Mouse (Mus musculus) Patski (cell line): ENCODE results near the gene Rapgef2. TPM values are rescaled to one million over a fixed set of nuclear protein-coding genes. Genes with fewer than 3 reads are reported as not detected.
A peak's percentile ranks its signal among the peaks of the same experiment; 100 is the strongest.

Experiments
- ATAC-seq: fragments of 100-300 bp; one replicate; pipeline ENCODE4 v1.8.0; 2021
- CTCF ChIA-PET: fragments of 350-600 bp; sonication (Branson Sonifier 250); formaldehyde crosslinking; loops from one replicate; lab custom pipeline; 2022; ENCODE audit warnings: inconsistent platforms; lab: Charles Lee
- POLR2A ChIA-PET: fragments of 350-600 bp; sonication (Branson Sonifier 250); formaldehyde crosslinking; loops from one replicate; lab custom pipeline; 2022; ENCODE audit warnings: antibody characterized with exemption, inconsistent platforms; lab: Charles Lee
- DNase-seq: peaks from one replicate; pipeline ENCODE4 v3.0.0-alpha.2; 2011; ENCODE audit warnings: low read depth, low spot score
- H3K27me3 ChIP-seq: fragments of 371-371 bp; one replicate; pipeline ENCODE4 v1.5.1; 2021
- CTCF ChIP-seq: fragments of 100-300 bp; IDR thresholded peaks from one replicate; pipeline ENCODE4 v1.5.1; 2021
- in situ Hi-C: fragments of 300-500 bp; cut with MboI; formaldehyde crosslinking; loops from 3 replicates; pipeline ENCODE4 v1.11.1; 2018; ENCODE audit warnings: low pct_unique_long_range_greater_than_20kb, mixed read lengths
- polyA plus RNA-seq: library from polyadenylated mRNA; unstranded; gene quantifications from one replicate; pipeline ENCODE4 v1.2.3, GENCODE M21; 2021

Gene Rapgef2
- polyA plus RNA-seq, 1 experiment from 2014 or later: 19.1 TPM

GRCm38 (mm10) chr3:79161834-79162401 lies 124.4 kb downstream of the Rapgef2 start:
- ATAC-seq (peak; percentile 71), DNase-seq (no peak)
- CTCF ChIA-PET: interaction anchor here (1.3 to 4.5 kb wide), 2 partner anchors 14 to 48 kb away, joined by 3 to 25 read pairs; no protein-coding TSS in a partner anchor
- H3K27me3 ChIP-seq: no peaks in the 10 kb centered on the region
- POLR2A ChIA-PET: interaction anchor here (0.5 to 0.6 kb wide), 3 partner anchors 15 to 23 kb away, joined by 3 to 4 read pairs (median 3); no protein-coding TSS in a partner anchor
- in situ Hi-C loops: no loop called here
- no peak for TF ChIP-seq CTCF

- ChIA-PET POLR2A (interaction anchor here (0.6 kb wide), 1 partner anchor 16 kb away, joined by 4 read pairs; no protein-coding TSS in a partner anchor), CTCF (interaction anchor here (1.3 to 4.5 kb wide), 2 partner anchors 15 to 48 kb away, joined by 3 to 25 read pairs; no protein-coding TSS in a partner anchor)
- no peak for TF ChIP-seq CTCF
- no peaks in the 10 kb centered on the region for H3K27me3 ChIP-seq
- in situ Hi-C loops: no loop called here
- ATAC-seq: peak; percentile 84
- no peak for DNase-seq
These were observed 125.1 kb downstream of the Rapgef2 start for GRCm38 (mm10) chr3:79161093-79161723.

GRCm38 (mm10) chr3:79158254-79158653 lies 128.1 kb downstream of the Rapgef2 start:
- no peak for TF ChIP-seq CTCF
- in situ Hi-C loops: no loop called here
- no peak for DNase-seq

GRCm38 (mm10) chr3:79153039-79153487 lies 133.3 kb downstream of the Rapgef2 start:
- CTCF ChIA-PET: interaction anchor here (1.0 to 3.9 kb wide), 5 partner anchors 8 to 44 kb away, joined by 3 to 14 read pairs (median 3); no protein-coding TSS in a partner anchor

More at GRCm38 (mm10) chr3:79158254-79158653, 128.1 kb downstream of the Rapgef2 start:
- POLR2A ChIA-PET: interaction anchor here (0.6 kb wide), 1 partner anchor 26 kb away, joined by 4 read pairs; no protein-coding TSS in a partner anchor
- no peaks in the 10 kb centered on the region for H3K27me3 ChIP-seq
- no peak for ATAC-seq
- CTCF ChIA-PET: no interaction called here

GRCm38 (mm10) chr3:79145407-79146055 lies 140.8 kb downstream of the Rapgef2 start:
- CTCF ChIA-PET: interaction anchor here (0.7 to 2.1 kb wide), 9 partner anchors 8 to 159 kb away, joined by 3 to 8 read pairs (median 4); no protein-coding TSS in a partner anchor
- no peak for TF ChIP-seq CTCF
- POLR2A ChIA-PET: interaction anchor here (0.6 kb wide), 1 partner anchor 9 kb away, joined by 3 read pairs; no protein-coding TSS in a partner anchor
- no peaks in the 10 kb centered on the region for H3K27me3 ChIP-seq
- DNase-seq (no peak), ATAC-seq (no peak)
- in situ Hi-C loops: no loop called here

More at GRCm38 (mm10) chr3:79153039-79153487, 133.3 kb downstream of the Rapgef2 start:
- in situ Hi-C loops: no loop called here
- POLR2A ChIA-PET: interaction anchor here (1.4 to 1.7 kb wide), 2 partner anchors 12 to 26 kb away, joined by 3 to 5 read pairs; no protein-coding TSS in a partner anchor
- DNase-seq (peak; percentile 79), ATAC-seq (peak; percentile 94)
- H3K27me3 ChIP-seq: no peaks in the 10 kb centered on the region
- TF ChIP-seq CTCF: no peak

- ATAC-seq: peak; percentile 32
- CTCF ChIA-PET: interaction anchor here (1.3 to 2.1 kb wide), 6 partner anchors 9 to 57 kb away, joined by 3 to 8 read pairs (median 5); no protein-coding TSS in a partner anchor
- no peak for DNase-seq
- no peak for TF ChIP-seq CTCF
- no peaks in the 10 kb centered on the region for H3K27me3 ChIP-seq
- POLR2A ChIA-PET: interaction anchor here (0.6 kb wide), 1 partner anchor 10 kb away, joined by 3 read pairs; no protein-coding TSS in a partner anchor
- in situ Hi-C loops: no loop called here
These were observed 141.5 kb downstream of the Rapgef2 start for GRCm38 (mm10) chr3:79144672-79145406.

- H3K27me3 ChIP-seq: no peaks in the 10 kb centered on the region
- ATAC-seq: peak; percentile 51
- in situ Hi-C loops: no loop called here
- ChIA-PET CTCF (interaction anchor here (1.0 to 2.1 kb wide), 4 partner anchors 10 to 53 kb away, joined by 3 to 8 read pairs (median 4); no protein-coding TSS in a partner anchor), POLR2A (no interaction called here)
- no peak for DNase-seq
- TF ChIP-seq CTCF: no peak
These were observed 142.2 kb downstream of the Rapgef2 start for GRCm38 (mm10) chr3:79144085-79144484.

- no peak for TF ChIP-seq CTCF
- DNase-seq: no peak
- ATAC-seq: peak; percentile 6
- CTCF ChIA-PET: interaction anchor here (1.1 to 2.5 kb wide), 6 partner anchors 9 to 63 kb away, joined by 3 to 7 read pairs (median 4); no protein-coding TSS in a partner anchor
- in situ Hi-C loops: no loop called here
- POLR2A ChIA-PET: interaction anchor here (0.6 to 1.0 kb wide), 3 partner anchors 9 to 23 kb away, joined by 3 read pairs; no protein-coding TSS in a partner anchor
- no peaks in the 10 kb centered on the region for H3K27me3 ChIP-seq
These were observed 147.1 kb downstream of the Rapgef2 start for GRCm38 (mm10) chr3:79139245-79139644.

- ChIA-PET CTCF (interaction anchor here (1.6 to 2.5 kb wide), 3 partner anchors 10 to 63 kb away, joined by 3 to 7 read pairs (median 5); no protein-coding TSS in a partner anchor), POLR2A (interaction anchor here (0.6 to 1.0 kb wide), 3 partner anchors 8 to 26 kb away, joined by 3 read pairs; no protein-coding TSS in a partner anchor)
- ATAC-seq (no peak), DNase-seq (no peak)
- H3K27me3 ChIP-seq: no peaks in the 10 kb centered on the region
- TF ChIP-seq CTCF: no peak
- in situ Hi-C loops: no loop called here
These were observed 147.7 kb downstream of the Rapgef2 start for GRCm38 (mm10) chr3:79138601-79139000.
